Mouse (Mus musculus) testis, postnatal 10 days (tissue): ENCODE results near the gene Tmem198b.

ENCODE experiments used
- DNase-seq: peaks from one replicate; pipeline ENCODE4 v3.0.0; 2021; ENCODE audit warnings: low spot score

Gene Tmem198b

GRCm38 (mm10) chr10:128801981-128802495, 2.1 kb downstream of the Tmem198b start:
- peak; percentile 40 for DNase-seq

GRCm38 (mm10) chr10:128798676-128799075, 5.5 kb downstream of the Tmem198b start:
- DNase-seq: peak; percentile 26

- DNase-seq: no peak
Measured at GRCm38 (mm10) chr10:128795581-128795980, 8.6 kb downstream of the Tmem198b start.

GRCm38 (mm10) chr10:128794391-128794790, 9.8 kb downstream of the Tmem198b start:
- no peak for DNase-seq

GRCm38 (mm10) chr10:128793258-128793657, 10.9 kb downstream of the Tmem198b start:
- DNase-seq: no peak

- DNase-seq: no peak
Measured at GRCm38 (mm10) chr10:128792041-128792440, 12.1 kb downstream of the Tmem198b start.

- no peak for DNase-seq
Measured at GRCm38 (mm10) chr10:128790398-128791124, 13.6 kb downstream of the Tmem198b start, which contains the start of gene Mmp19. Gene Mmp19 (plus strand): TSS chr10:128790910.

- no peak for DNase-seq
Measured at GRCm38 (mm10) chr10:128780200-128780599, 24.0 kb downstream of the Tmem198b start.

GRCm38 (mm10) chr10:128779011-128779795, 25.0 kb downstream of the Tmem198b start:
- DNase-seq: peak; percentile 81

GRCm38 (mm10) chr10:128778441-128778840, 25.7 kb downstream of the Tmem198b start:
- no peak for DNase-seq

- DNase-seq: no peak
Measured at GRCm38 (mm10) chr10:128773685-128774084, 30.5 kb downstream of the Tmem198b start.

GRCm38 (mm10) chr10:128772895-128773294, 31.3 kb downstream of the Tmem198b start:
- DNase-seq: no peak
